Mouse (Mus musculus) thymus, postnatal 0 days (tissue): ENCODE measurements around the gene Tsn. TPM values are rescaled to one million over a fixed set of nuclear protein-coding genes. Genes with fewer than 3 reads are reported as not detected.
A peak's percentile ranks its signal among the peaks of the same experiment; 100 is the strongest.

Experiments used
- DNase-seq: peaks from one replicate; pipeline ENCODE4 v3.0.0-alpha.2; 2015; ENCODE audit warnings: low spot score
- polyA plus RNA-seq: library from polyadenylated mRNA; unstranded; fragments of >200 nt; fragmentation: Nextera tagmentation; extraction: Ambion mirVana; gene quantifications from 2 replicates; pipeline ENCODE4 v1.2.1, GENCODE M21; 2015

Gene Tsn
- 308 and 313 TPM in 2 replicates for polyA plus RNA-seq

DNA sequence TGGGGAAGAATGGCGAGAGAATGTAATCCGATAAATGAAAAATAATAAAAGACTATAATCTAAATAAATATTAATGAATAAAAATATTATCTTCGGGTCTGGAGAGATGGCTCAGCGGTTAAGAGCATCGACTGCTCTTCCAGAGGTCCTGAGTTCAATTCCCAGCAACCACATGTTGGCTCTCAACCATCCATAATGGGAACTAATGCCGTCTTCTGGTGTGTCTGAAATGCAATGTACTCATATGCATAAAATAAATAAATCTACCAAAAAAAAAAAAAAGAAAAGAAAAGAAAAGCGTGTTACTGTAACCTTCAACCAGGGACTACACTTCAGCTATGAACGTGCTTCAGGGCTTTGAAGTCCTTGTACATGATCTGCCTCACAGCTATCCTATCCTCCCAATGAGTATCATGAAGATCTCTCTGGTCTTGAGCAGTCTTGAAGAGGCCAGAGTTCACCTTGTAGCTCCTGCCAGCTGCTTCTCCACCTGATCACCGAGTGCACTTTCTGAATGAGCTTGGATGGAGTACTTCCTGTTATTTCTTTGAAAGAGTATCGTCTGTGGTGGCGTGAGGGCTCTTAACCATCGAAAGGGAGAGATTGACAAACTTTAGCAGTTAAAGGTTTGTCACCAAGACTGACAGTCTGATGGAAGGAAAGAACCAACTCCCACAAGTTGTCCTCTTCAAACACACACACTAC is at the start of gene Tsn:
Gene Tsn (minus strand): TSS at position 118 of the 705 bp plus-strand sequence.
- DNase-seq = peak; percentile 16

GRCm38 (mm10) chr1:118359071-118359761 is 47.7 kb upstream of the Tsn start:
- no peak for DNase-seq

DNA sequence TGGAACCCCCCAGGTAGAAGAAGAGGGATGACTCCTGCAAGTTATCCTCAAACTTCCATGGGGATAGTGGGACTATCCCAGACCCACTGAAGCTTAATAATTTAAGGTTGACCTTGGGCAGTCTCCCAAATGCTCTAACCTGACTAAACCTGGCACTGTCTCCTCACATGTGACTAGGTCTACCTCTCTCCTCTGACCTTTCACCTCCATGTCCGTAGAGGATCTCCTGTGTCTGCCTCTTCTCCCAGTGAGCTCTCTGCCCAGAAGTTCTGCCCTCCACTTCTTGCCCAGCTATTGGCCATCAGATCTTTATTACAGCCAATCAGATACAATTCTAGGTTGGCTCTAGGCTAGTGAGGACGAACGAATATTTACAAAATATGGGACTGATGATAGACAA is 38.4 kb upstream of the Tsn start:
- no peak for DNase-seq

- DNase-seq = no peak
Observed at GRCm38 (mm10) chr1:118343649-118344435, 32.3 kb upstream of the Tsn start.

- no peak for DNase-seq
Observed at GRCm38 (mm10) chr1:118337921-118338320, 26.4 kb upstream of the Tsn start.

DNA sequence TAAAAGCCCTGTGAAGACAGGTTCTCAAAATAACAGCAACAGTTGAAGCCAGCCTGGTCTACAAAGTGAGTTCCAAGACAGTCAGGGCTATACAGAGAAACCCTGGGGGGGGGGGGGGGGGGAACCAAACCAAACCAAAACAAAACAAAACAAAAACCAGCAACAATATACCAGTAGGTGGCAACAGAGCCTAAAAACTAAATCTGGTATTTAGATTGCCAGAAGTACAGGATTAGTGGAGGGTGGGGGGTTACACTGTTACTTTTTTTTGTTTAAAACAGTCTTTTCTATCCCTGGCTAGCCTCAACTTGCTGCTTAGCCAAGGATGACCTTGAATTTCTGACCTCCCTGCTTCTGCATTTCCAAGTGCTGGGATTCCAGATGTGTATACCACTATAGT is 24.3 kb upstream of the Tsn start:
- DNase-seq = peak; percentile 35

DNA sequence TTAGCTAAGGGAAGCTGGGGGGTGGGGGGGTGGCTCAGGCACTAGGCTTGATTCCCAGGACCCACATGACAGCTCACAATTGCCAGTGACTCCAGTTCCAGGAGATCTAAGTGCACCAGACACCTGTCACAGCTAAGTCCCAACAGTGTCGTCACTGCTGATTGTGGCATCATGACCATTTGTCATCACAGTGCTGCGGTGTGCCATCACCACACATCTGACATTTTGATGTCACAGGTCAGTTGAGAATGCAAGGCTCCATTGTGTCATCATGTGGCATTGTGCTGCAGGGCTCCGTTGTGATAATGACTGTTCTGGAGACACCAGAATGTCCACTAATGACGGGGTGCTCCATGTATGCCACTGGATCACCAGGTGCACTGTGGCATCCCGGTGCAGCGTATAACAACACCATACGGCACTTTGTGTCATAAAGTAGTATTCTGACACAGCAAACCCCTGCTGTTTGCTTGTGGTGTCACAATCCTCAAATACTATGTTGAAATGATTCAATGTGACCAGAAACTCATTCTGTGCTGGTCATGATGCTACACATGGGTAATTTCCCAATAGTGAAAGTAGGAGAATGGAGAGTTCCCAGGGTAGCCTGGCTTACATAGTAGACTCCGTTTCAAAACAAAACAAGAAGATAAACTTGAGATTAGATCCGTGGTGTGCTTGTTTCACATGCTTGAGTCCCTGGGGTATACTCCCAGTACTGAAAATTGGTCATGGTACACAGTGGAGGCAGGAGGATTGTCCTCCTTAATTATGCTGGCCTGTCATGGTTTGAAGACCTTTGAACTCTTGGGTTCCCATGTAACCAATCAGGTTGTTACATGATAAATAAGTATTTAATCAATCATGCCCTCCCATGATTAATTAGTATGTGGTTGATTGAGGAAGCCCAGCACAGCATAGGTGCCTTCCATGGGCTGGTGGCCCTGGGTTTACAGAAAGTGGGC is 23.5 kb upstream of the Tsn start:
- no peak for DNase-seq

DNA sequence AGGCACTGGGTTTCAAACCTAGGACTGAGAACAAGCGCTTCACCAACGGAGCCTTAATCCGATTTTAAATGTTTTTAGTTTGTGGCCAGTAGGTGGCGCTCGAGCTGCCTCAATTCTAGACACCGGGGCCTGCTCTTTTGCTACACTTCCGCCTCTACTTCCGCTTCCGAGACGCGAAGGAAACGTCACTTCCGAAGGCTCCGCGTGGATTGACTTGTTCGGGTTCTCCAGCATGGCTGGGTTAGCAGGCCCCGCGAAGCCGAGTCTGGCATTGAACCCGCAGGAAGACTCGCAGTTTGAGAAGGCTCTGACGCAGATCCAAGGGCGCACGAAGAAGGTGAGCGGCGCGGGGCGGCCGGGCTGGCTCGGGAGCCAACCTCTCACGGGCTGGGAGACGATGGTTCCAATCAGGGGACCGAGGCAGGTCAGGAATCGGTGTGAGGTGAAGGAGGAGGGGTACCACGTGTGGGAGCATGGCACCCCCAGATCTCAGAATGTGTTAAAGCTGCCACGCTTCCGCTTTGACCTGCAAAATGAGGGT is 10.2 kb upstream of the Tsn start, which contains the start of gene Nifk:
Gene Nifk (plus strand): TSS at position 179 of the 541 bp plus-strand sequence.
- DNase-seq = peak; percentile 96

DNA sequence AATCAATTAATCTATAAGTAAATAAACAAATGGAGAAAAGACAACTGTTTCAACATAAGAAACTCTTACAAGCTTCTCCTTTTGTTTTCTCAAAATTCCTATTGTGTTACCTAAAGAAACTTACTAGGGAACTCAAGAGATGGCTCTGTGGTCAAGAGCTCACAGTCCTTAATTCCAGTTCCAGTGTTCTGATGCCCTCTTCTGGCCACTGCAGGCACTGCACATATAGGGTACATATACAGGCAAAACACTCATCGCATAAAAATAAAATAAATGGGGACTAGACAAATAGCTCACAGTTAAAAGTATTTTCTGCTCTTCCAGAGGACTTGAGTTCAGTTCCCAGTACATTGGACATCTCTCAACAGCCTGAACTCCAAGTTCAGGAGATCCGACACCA is 9.2 kb upstream of the Tsn start:
- DNase-seq = peak; percentile 27

- peak; percentile 82 for DNase-seq
Observed at GRCm38 (mm10) chr1:118310780-118311621, 538 bp downstream of the Tsn start.

DNA sequence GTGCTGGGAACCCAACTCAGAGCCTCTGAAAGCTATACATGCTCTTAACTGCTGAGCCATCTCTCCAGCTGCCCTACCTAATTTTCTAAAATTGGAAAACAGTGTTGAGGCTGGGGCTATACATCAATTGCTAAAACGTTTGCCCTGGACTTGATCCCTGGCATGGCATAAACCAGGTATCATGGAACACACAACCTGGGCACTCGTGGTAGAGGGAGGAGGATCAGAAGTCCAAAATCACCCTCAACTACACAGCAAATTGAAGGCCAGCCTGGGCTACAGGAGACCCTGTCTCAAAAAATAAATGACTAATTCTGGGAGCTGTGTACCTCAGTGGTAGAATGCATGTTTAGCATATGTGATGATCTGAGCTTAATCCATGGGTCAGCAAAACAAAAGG is 13.8 kb downstream of the Tsn start:
- DNase-seq = no peak

- no peak for DNase-seq
Observed at GRCm38 (mm10) chr1:118296673-118297072, 14.9 kb downstream of the Tsn start.

DNA sequence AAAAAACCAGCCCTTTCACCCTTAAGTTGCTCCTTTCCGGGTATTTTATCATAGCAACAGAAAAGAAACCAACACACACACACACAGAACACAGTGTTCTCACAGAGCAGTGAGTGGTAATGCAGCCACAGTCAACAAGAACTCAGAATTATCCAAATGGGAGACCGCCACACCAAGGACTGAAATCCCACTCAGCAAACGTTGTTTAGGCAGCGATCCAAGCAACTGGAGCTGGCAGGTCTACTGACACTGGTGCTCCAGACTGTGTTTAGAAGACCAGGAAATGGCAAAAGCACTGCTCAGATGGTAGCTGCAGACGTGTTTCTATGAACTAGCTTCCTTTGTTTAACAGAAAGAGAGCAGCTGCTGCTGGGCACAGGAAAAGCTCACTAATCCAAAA is 16.7 kb downstream of the Tsn start:
- DNase-seq = no peak

DNA sequence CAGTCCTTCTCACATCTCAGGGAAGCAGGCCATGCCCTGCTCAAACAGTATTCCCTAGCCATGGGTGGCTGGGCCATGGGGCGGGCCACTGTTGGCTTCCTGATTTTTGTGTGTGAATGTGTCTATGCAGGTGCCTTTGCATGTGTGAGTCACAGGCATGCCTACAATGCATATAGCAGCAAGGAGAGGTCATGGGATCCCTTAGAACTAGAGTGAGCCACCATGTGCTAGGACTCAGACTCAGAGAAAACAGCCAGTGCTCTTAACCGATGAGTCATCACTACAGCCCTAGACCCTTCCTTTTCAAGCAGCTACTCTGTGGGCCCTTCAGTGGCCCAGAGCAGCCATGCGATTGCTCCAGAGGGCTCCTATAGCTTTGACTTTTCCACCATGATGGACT is 17.3 kb downstream of the Tsn start:
- no peak for DNase-seq

DNA sequence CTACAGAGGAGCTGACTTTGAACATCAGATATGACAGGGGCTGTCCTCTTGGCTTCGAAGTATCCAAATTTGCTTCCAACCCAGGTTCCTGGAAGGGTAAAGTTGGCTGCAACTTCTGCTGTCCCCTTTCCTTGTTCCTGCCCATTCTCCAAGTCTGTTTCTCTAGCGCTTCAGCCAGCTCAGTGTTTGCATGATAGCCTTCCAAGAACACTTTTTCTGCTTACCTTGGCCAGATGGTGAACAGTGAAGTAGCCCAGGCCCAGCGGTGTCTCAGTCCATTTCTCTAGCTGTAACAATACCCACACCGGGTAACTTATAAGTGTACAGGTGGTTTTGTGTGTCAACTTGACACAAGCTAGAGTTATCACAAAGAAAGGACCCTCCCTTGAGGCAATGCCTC is 19.2 kb downstream of the Tsn start:
- no peak for DNase-seq

DNA sequence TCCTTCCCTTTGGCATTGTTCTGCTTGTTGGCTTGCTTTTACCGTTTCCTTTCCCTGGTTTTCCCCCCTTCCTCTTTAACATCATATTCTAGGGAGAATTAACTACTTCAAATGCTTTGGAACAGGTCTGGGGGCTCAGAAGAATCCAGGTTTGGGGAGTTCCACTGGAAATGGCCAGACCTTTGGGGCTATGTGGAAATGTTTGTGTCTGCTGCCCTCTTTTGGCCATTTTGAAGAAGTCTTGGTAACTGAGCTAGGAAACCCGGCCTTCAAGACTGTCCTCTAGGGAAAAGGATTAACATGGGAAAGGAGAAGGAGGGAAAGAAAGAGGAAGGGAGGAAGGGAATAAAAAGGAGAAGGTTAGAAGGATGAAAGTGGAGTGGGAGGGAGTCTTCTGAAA is 36.4 kb downstream of the Tsn start:
- no peak for DNase-seq

DNA sequence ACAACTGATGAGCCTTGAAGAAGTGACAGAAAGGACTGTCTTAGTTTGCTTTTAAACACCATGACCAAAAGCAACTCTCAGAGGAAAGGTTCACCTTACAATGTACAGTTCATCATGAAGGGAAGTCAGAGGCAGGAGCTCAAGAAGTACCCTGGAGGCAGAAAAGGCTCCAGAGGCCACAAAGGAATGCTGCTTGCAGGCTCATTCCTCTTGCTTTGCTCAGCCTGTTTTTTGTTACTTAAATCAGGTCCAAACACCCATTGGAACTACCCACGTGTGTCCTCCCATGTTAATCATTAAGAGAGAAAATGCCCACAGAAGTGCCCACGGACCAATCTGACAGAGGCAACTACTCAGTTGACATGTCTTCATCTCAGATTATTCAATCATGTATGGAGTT is 59.6 kb downstream of the Tsn start:
- no peak for DNase-seq
